Mouse (Mus musculus): ENCODE data around the gene Myl9. TPM values are rescaled to one million over a fixed set of nuclear protein-coding genes. Genes with fewer than 3 reads are reported as not detected.
A peak's percentile ranks its signal among the peaks of the same experiment; 100 is the strongest.

Gene Myl9
- polyA plus RNA-seq, 1 experiment, result 442 TPM

DNA sequence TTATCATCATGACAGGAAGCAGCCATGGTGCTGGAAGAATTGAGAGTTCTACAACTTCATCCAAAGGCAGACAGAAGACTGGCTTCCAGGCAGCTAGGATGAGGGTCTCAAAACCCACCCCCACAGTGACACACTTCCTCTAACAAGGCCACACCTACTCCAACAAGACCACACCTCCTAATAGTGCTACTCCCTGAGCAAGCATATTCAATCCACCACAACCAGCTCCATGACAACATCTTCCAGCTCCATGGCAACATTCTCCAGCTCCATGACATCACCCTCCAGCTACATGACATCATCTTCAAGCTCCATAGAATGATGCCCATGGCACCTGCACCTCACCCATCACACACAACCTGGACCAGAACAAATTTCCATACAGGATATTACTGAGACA lies 1.8 kb upstream of the Myl9 start:
- Histone ChIP-seq H3K4me2 (ENCODE audit: low read depth) (no peak overlapping the region), H3K27me3 (ENCODE audit: control insufficient read depth, insufficient read depth, insufficient read length) (no peaks in the 10 kb centered on the region), H3K36me3 (ENCODE audit: control insufficient read depth, insufficient read depth) (no peaks in the 10 kb centered on the region), H3ac (ENCODE audit: control insufficient read depth, insufficient read length) (no peak overlapping the region), H3K4me3 (no peak overlapping the region), H3K79me2 (ENCODE audit: control insufficient read depth, insufficient read depth) (peaks cover 6% of the 10 kb centered on the region)
- no peak for TF ChIP-seq TCF3 (IDR thresholded peaks at IDR 0.05; ENCODE audit: insufficient read length, low read depth)
- no peak for TF ChIP-seq CEBPB (IDR thresholded peaks at IDR 0.05; ENCODE audit: insufficient read depth, poor library complexity, severe bottlenecking)
- TF ChIP-seq USF1 (IDR thresholded peaks at IDR 0.05; ENCODE audit: low read depth), result no peak
- TF ChIP-seq POLR2AphosphoS2 (IDR thresholded peaks at IDR 0.05; ENCODE audit: insufficient read length, low read depth), result no peak

DNA sequence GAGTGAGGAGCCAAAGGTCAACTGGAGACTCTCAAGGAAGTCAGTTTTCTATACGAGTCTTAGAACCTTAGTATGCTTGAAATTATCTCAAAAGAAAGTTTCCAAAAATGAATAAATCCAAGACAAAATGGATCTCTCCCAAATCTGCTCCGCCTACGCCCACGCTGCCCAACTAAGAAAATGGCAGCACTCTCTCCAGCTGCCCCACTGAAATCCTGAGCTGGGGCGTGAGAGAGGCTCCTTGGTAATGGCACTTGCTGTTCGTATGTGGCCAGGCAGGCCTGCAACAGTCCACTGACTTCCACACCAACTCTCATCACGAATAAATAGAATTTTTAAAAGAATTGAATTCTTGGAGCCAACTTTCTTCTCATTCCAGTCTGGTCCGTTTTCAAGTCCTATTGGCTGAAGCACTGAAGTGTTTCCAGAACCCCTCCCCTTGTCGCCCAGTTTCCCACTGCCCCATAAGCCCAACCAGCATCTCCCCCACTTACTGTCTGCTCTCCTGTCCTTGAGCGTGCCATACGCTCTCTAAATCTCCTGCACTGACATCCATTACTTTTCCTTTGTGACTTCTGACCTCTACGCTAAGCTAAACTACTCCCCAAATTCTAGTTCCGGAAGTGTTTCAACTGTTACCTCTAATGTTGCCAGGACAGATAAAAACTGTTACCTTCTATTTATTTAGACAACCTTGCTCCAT lies 1.0 kb upstream of the Myl9 start:
- Histone ChIP-seq H3K27me3 (ENCODE audit: control insufficient read depth, insufficient read depth, insufficient read length) (no peaks in the 10 kb centered on the region), H3K4me2 (ENCODE audit: low read depth) (peak overlapping the region; percentile 81), H3K4me3 (peak overlapping the region; percentile 27), H3K36me3 (ENCODE audit: control insufficient read depth, insufficient read depth) (no peaks in the 10 kb centered on the region), H3ac (ENCODE audit: control insufficient read depth, insufficient read length) (no peak overlapping the region), H3K79me2 (ENCODE audit: control insufficient read depth, insufficient read depth) (peaks cover 6% of the 10 kb centered on the region)
- TF ChIP-seq MYOD1 (IDR thresholded peaks at IDR 0.05; ENCODE audit: control insufficient read depth in 1 of 3, insufficient read length in 2 of 3, low read depth in 2 of 3), result no peak
- TF ChIP-seq POLR2AphosphoS2 (IDR thresholded peaks at IDR 0.05; ENCODE audit: insufficient read length, low read depth), result no peak
- no peak for TF ChIP-seq SRF (IDR thresholded peaks at IDR 0.05; ENCODE audit: control insufficient read depth, insufficient read length, low read depth)
- TF ChIP-seq POLR2A (IDR thresholded peaks at IDR 0.05; ENCODE audit: insufficient read length, low read depth), result no peak
- no peak for TF ChIP-seq USF1 (IDR thresholded peaks at IDR 0.05; ENCODE audit: low read depth)
- TF ChIP-seq REST (IDR thresholded peaks at IDR 0.05; ENCODE audit: insufficient read depth, insufficient read length), result no peak
- no peak for TF ChIP-seq MYOG (IDR thresholded peaks at IDR 0.05; ENCODE audit: control insufficient read depth in 1 of 3, insufficient read depth in 1 of 3, insufficient read length in 2 of 3, low read depth in 2 of 3)
- no peak for TF ChIP-seq CEBPB (IDR thresholded peaks at IDR 0.05; ENCODE audit: insufficient read depth, poor library complexity, severe bottlenecking)
- no peak for TF ChIP-seq E2F4 (IDR thresholded peaks at IDR 0.05; ENCODE audit: insufficient read depth)
- TF ChIP-seq MAX (IDR thresholded peaks at IDR 0.05; ENCODE audit: low read depth), result no peak
- TF ChIP-seq TCF12 (IDR thresholded peaks at IDR 0.05; ENCODE audit: insufficient read depth, poor library complexity, severe bottlenecking), result no peak
- no peak for TF ChIP-seq TCF3 (IDR thresholded peaks at IDR 0.05; ENCODE audit: insufficient read length, low read depth)

DNA sequence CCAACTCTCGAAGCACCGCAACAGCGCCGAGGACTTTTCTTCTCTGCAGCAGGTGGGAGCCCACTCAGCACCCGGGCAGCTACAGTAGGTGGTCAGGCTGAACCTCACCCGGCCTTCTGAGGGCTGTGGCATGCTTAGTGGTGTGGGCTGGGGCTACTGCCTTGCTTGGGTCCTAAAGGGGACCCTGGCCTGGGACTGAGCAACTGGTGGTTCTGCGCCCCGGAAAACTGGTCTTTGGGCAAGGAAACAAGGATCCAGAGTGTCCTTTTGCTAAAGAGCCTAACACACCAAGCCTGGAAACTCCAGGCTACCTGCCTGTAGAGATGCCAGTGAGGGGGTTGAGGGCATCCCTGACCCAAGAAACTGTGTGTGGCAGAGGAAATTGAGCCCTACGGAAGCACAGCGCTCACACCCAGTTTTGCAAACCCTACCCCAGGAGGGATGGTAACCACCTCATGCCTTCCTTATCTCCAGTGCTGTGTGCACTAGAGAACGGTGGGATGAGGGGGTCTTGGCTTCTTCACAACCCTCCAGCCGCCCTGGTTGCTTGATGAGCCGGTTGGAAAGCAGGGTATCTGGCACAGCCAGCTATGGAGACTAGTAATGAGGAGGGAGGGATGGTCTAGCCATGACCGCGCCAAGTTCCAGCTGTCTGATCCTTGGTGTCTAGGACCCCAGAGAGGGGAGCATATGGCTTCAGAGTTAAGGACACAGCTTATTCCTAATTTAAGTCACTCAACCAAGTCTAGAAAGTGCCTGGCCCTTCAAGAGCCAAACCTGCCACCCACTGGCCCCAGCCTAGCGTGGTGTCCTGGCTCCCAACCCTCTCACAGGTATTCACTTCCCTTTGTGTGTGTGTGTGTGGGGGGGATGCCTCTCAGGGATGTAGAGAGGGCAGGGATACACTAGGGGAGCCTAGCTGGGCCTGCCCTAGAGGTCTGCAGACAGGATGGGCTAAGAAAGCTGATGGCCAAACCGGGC lies 525 bp downstream of the Myl9 start:
- H3K4me3 ChIP-seq, result peak overlapping the region; percentile 27
- TF ChIP-seq MYOD1 (IDR thresholded peaks at IDR 0.05; ENCODE audit: control insufficient read depth in 1 of 3, insufficient read length in 2 of 3, low read depth in 2 of 3) (peak in 2 of 3 experiments; percentile 31 to 43), REST (IDR thresholded peaks at IDR 0.05; ENCODE audit: insufficient read depth, insufficient read length) (no peak), MAX (IDR thresholded peaks at IDR 0.05; ENCODE audit: low read depth) (no peak), MYOG (IDR thresholded peaks at IDR 0.05; ENCODE audit: control insufficient read depth in 1 of 3, insufficient read depth in 1 of 3, insufficient read length in 2 of 3, low read depth in 2 of 3) (peak in 2 of 3 experiments; percentile 6 to 27)
- no peaks in the 10 kb centered on the region for H3K36me3 ChIP-seq (ENCODE audit: control insufficient read depth, insufficient read depth)
- peaks cover 6% of the 10 kb centered on the region for H3K79me2 ChIP-seq (ENCODE audit: control insufficient read depth, insufficient read depth)
- peak overlapping the region; percentile 81 for H3K4me2 ChIP-seq (ENCODE audit: low read depth)
- no peaks in the 10 kb centered on the region for H3K27me3 ChIP-seq (ENCODE audit: control insufficient read depth, insufficient read depth, insufficient read length)
- peak overlapping the region; percentile 6 for H3ac ChIP-seq (ENCODE audit: control insufficient read depth, insufficient read length)

DNA sequence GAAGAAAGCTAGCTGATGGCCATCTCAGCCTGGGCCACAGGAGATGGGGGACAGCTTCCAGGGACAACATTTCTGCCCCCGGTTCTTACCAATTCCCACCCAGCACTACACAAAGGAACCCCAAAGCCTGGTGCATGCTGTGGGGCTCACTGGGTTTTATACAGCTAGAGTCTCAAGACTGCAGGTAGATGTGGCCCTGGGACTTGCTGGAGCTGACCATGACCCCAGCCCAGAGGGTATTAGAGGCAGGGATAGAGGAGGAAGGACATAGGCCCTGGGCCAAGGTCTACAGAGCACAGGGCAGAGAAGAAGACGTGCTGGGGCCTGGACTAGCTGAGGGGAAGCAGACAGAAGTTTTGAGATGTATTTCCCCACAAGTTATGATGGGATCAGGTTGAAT lies 1.7 kb downstream of the Myl9 start:
- Histone ChIP-seq H3K27me3 (ENCODE audit: control insufficient read depth, insufficient read depth, insufficient read length) (no peaks in the 10 kb centered on the region), H3K79me2 (ENCODE audit: control insufficient read depth, insufficient read depth) (peaks cover 6% of the 10 kb centered on the region), H3K36me3 (ENCODE audit: control insufficient read depth, insufficient read depth) (no peaks in the 10 kb centered on the region), H3K4me2 (ENCODE audit: low read depth) (peak overlapping the region; percentile 81), H3K4me3 (peak overlapping the region; percentile 27), H3ac (ENCODE audit: control insufficient read depth, insufficient read length) (no peak overlapping the region)
- TF ChIP-seq REST (IDR thresholded peaks at IDR 0.05; ENCODE audit: insufficient read depth, insufficient read length) (no peak), POLR2AphosphoS2 (IDR thresholded peaks at IDR 0.05; ENCODE audit: insufficient read length, low read depth) (no peak), E2F4 (IDR thresholded peaks at IDR 0.05; ENCODE audit: insufficient read depth) (no peak), TCF3 (IDR thresholded peaks at IDR 0.05; ENCODE audit: insufficient read length, low read depth) (no peak), MYOD1 (IDR thresholded peaks at IDR 0.05; ENCODE audit: control insufficient read depth in 1 of 3, insufficient read length in 2 of 3, low read depth in 2 of 3) (no peak), USF1 (IDR thresholded peaks at IDR 0.05; ENCODE audit: low read depth) (no peak), POLR2A (IDR thresholded peaks at IDR 0.05; ENCODE audit: insufficient read length, low read depth) (no peak), SRF (IDR thresholded peaks at IDR 0.05; ENCODE audit: control insufficient read depth, insufficient read length, low read depth) (no peak), CEBPB (IDR thresholded peaks at IDR 0.05; ENCODE audit: insufficient read depth, poor library complexity, severe bottlenecking) (no peak), MYOG (IDR thresholded peaks at IDR 0.05; ENCODE audit: control insufficient read depth in 1 of 3, insufficient read depth in 1 of 3, insufficient read length in 2 of 3, low read depth in 2 of 3) (no peak), TCF12 (IDR thresholded peaks at IDR 0.05; ENCODE audit: insufficient read depth, poor library complexity, severe bottlenecking) (no peak), MAX (IDR thresholded peaks at IDR 0.05; ENCODE audit: low read depth) (no peak)
